Mouse (Mus musculus): Measurements from ENCODE around the gene 2210408I21Rik. TPM values are rescaled to one million over a fixed set of nuclear protein-coding genes. Genes with fewer than 3 reads are reported as not detected.

Gene 2210408I21Rik
- polyA plus RNA-seq, 1 experiment from 2014 or later, result 10.8 TPM

GRCm38 (mm10) chr13:77295519-77295918, 160.2 kb downstream of the 2210408I21Rik start:
- ATAC-seq (ENCODE audit: insufficient number of reproducible peaks, insufficient read depth, low FRiP score, low TSS enrichment), result no peak

GRCm38 (mm10) chr13:77324101-77324500, 188.8 kb downstream of the 2210408I21Rik start:
- no peaks in the 10 kb centered on the region for H3K27me3 ChIP-seq
- no peak for ATAC-seq (ENCODE audit: insufficient number of reproducible peaks, insufficient read depth, low FRiP score, low TSS enrichment)
- H3K36me3 ChIP-seq, result no peaks in the 10 kb centered on the region
- H3K9me3 ChIP-seq, result no peaks in the 10 kb centered on the region
- H3K4me1 ChIP-seq, result peaks cover 7% of the 10 kb centered on the region
- 40% methylated on average over 1 of the region's 1 CpGs for WGBS
- no peak overlapping the region for H3K4me3 ChIP-seq
- no peak overlapping the region for H3K9ac ChIP-seq
- H3K27ac ChIP-seq, result no peak overlapping the region
- H3K4me2 ChIP-seq (replicated peaks), result no peak overlapping the region

More at GRCm38 (mm10) chr13:77295519-77295918, 160.2 kb downstream of the 2210408I21Rik start:
- Histone ChIP-seq H3K4me3 (no peak overlapping the region), H3K27ac (no peak overlapping the region), H3K4me2 (replicated peaks) (no peak overlapping the region), H3K27me3 (no peaks in the 10 kb centered on the region), H3K9ac (no peak overlapping the region), H3K4me1 (no peaks in the 10 kb centered on the region), H3K36me3 (no peaks in the 10 kb centered on the region), H3K9me3 (no peaks in the 10 kb centered on the region)
- WGBS, result 77% methylated on average over 3 of the region's 3 CpGs

- 29% methylated on average over 5 of the region's 5 CpGs for WGBS
- Histone ChIP-seq H3K9ac (no peak overlapping the region), H3K4me3 (no peak overlapping the region), H3K4me2 (replicated peaks) (no peak overlapping the region), H3K27me3 (no peaks in the 10 kb centered on the region), H3K9me3 (no peaks in the 10 kb centered on the region), H3K36me3 (no peaks in the 10 kb centered on the region), H3K27ac (no peak overlapping the region), H3K4me1 (peaks cover 7% of the 10 kb centered on the region)
- ATAC-seq (ENCODE audit: insufficient number of reproducible peaks, insufficient read depth, low FRiP score, low TSS enrichment), result no peak
These were observed 191.0 kb downstream of the 2210408I21Rik start for GRCm38 (mm10) chr13:77326174-77326959.

GRCm38 (mm10) chr13:77342097-77342496, 206.8 kb downstream of the 2210408I21Rik start:
- no peaks in the 10 kb centered on the region for H3K9me3 ChIP-seq
- no peaks in the 10 kb centered on the region for H3K4me1 ChIP-seq
- H3K9ac ChIP-seq, result no peak overlapping the region
- H3K4me2 ChIP-seq (replicated peaks), result no peak overlapping the region
- no peak overlapping the region for H3K27ac ChIP-seq
- 78% methylated on average over 2 of the region's 2 CpGs for WGBS
- no peaks in the 10 kb centered on the region for H3K36me3 ChIP-seq
- no peak for ATAC-seq (ENCODE audit: insufficient number of reproducible peaks, insufficient read depth, low FRiP score, low TSS enrichment)
- H3K27me3 ChIP-seq, result no peaks in the 10 kb centered on the region
- no peak overlapping the region for H3K4me3 ChIP-seq

- 89% methylated on average over 3 of the region's 3 CpGs for WGBS
- Histone ChIP-seq H3K36me3 (no peaks in the 10 kb centered on the region), H3K4me2 (replicated peaks) (no peak overlapping the region), H3K9ac (no peak overlapping the region), H3K4me3 (no peak overlapping the region), H3K4me1 (no peaks in the 10 kb centered on the region), H3K27me3 (no peaks in the 10 kb centered on the region), H3K9me3 (no peaks in the 10 kb centered on the region), H3K27ac (no peak overlapping the region)
- no peak for ATAC-seq (ENCODE audit: insufficient number of reproducible peaks, insufficient read depth, low FRiP score, low TSS enrichment)
These were observed 250.2 kb downstream of the 2210408I21Rik start for GRCm38 (mm10) chr13:77385448-77385970.

GRCm38 (mm10) chr13:77386001-77386400, 250.7 kb downstream of the 2210408I21Rik start:
- Histone ChIP-seq H3K4me1 (no peaks in the 10 kb centered on the region), H3K9ac (no peak overlapping the region), H3K4me3 (no peak overlapping the region), H3K27ac (no peak overlapping the region), H3K9me3 (no peaks in the 10 kb centered on the region), H3K36me3 (no peaks in the 10 kb centered on the region), H3K4me2 (replicated peaks) (no peak overlapping the region), H3K27me3 (no peaks in the 10 kb centered on the region)
- ATAC-seq (ENCODE audit: insufficient number of reproducible peaks, insufficient read depth, low FRiP score, low TSS enrichment), result no peak
- WGBS, result 88% methylated on average over 4 of the region's 4 CpGs

- ATAC-seq (ENCODE audit: insufficient number of reproducible peaks, insufficient read depth, low FRiP score, low TSS enrichment), result no peak
- WGBS, result 81% methylated on average over 4 of the region's 4 CpGs
- Histone ChIP-seq H3K9ac (no peak overlapping the region), H3K4me2 (replicated peaks) (no peak overlapping the region), H3K4me1 (no peaks in the 10 kb centered on the region), H3K27me3 (no peaks in the 10 kb centered on the region), H3K4me3 (no peak overlapping the region), H3K27ac (no peak overlapping the region), H3K36me3 (no peaks in the 10 kb centered on the region), H3K9me3 (no peaks in the 10 kb centered on the region)
These were observed 252.8 kb downstream of the 2210408I21Rik start for GRCm38 (mm10) chr13:77388148-77388547.

GRCm38 (mm10) chr13:77389209-77389608, 253.9 kb downstream of the 2210408I21Rik start:
- Histone ChIP-seq H3K36me3 (no peaks in the 10 kb centered on the region), H3K27ac (no peak overlapping the region), H3K9me3 (no peaks in the 10 kb centered on the region), H3K27me3 (no peaks in the 10 kb centered on the region), H3K4me2 (replicated peaks) (no peak overlapping the region), H3K4me1 (no peaks in the 10 kb centered on the region), H3K4me3 (no peak overlapping the region), H3K9ac (no peak overlapping the region)
- no peak for ATAC-seq (ENCODE audit: insufficient number of reproducible peaks, insufficient read depth, low FRiP score, low TSS enrichment)

- Histone ChIP-seq H3K9me3 (no peaks in the 10 kb centered on the region), H3K4me3 (no peak overlapping the region), H3K27me3 (no peaks in the 10 kb centered on the region), H3K36me3 (no peaks in the 10 kb centered on the region), H3K27ac (no peak overlapping the region), H3K9ac (no peak overlapping the region), H3K4me2 (replicated peaks) (no peak overlapping the region), H3K4me1 (no peaks in the 10 kb centered on the region)
- ATAC-seq (ENCODE audit: insufficient number of reproducible peaks, insufficient read depth, low FRiP score, low TSS enrichment), result no peak
- WGBS, result 79% methylated on average over 2 of the region's 2 CpGs
These were observed 261.0 kb downstream of the 2210408I21Rik start for GRCm38 (mm10) chr13:77396374-77396773.

GRCm38 (mm10) chr13:77396981-77397380, 261.6 kb downstream of the 2210408I21Rik start:
- no peak overlapping the region for H3K9ac ChIP-seq
- no peaks in the 10 kb centered on the region for H3K27me3 ChIP-seq
- no peaks in the 10 kb centered on the region for H3K9me3 ChIP-seq
- no peak overlapping the region for H3K4me2 ChIP-seq (replicated peaks)
- no peak overlapping the region for H3K27ac ChIP-seq
- ATAC-seq (ENCODE audit: insufficient number of reproducible peaks, insufficient read depth, low FRiP score, low TSS enrichment), result no peak
- H3K36me3 ChIP-seq, result no peaks in the 10 kb centered on the region
- no peak overlapping the region for H3K4me3 ChIP-seq
- 66% methylated on average over 5 of the region's 5 CpGs for WGBS
- no peaks in the 10 kb centered on the region for H3K4me1 ChIP-seq

- Histone ChIP-seq H3K4me1 (no peaks in the 10 kb centered on the region), H3K36me3 (no peaks in the 10 kb centered on the region), H3K27me3 (no peaks in the 10 kb centered on the region), H3K27ac (no peak overlapping the region), H3K4me2 (replicated peaks) (no peak overlapping the region), H3K9ac (no peak overlapping the region), H3K4me3 (no peak overlapping the region), H3K9me3 (no peaks in the 10 kb centered on the region)
- ATAC-seq (ENCODE audit: insufficient number of reproducible peaks, insufficient read depth, low FRiP score, low TSS enrichment), result no peak
- 87% methylated on average over 7 of the region's 7 CpGs for WGBS
These were observed 262.3 kb downstream of the 2210408I21Rik start for GRCm38 (mm10) chr13:77397646-77398045.

GRCm38 (mm10) chr13:77398477-77398876, 263.1 kb downstream of the 2210408I21Rik start:
- Histone ChIP-seq H3K27ac (no peak overlapping the region), H3K9me3 (no peaks in the 10 kb centered on the region), H3K4me2 (replicated peaks) (no peak overlapping the region), H3K27me3 (no peaks in the 10 kb centered on the region), H3K9ac (no peak overlapping the region), H3K4me3 (no peak overlapping the region), H3K36me3 (no peaks in the 10 kb centered on the region), H3K4me1 (no peaks in the 10 kb centered on the region)
- 57% methylated on average over 3 of the region's 3 CpGs for WGBS
- no peak for ATAC-seq (ENCODE audit: insufficient number of reproducible peaks, insufficient read depth, low FRiP score, low TSS enrichment)
